Mouse (Mus musculus): ENCODE measurements around the gene Gzmk. TPM values are rescaled to one million over a fixed set of nuclear protein-coding genes. Genes with fewer than 3 reads are reported as not detected.
"Not testable (repeated sequence)": the region's sequence is repeated elsewhere in the genome, so short reads cannot be mapped to it uniquely, and the experiment has no call there.

Gene Gzmk
- total RNA-seq (2018; cell fraction: chromatin; rRNA removed) = not detected
- total RNA-seq (2018; cell fraction: cytosol; rRNA removed) = not detected
- not detected for total RNA-seq (2018; cell fraction: nucleus; rRNA removed)
- polyA plus RNA-seq (2018) = not detected in 3 replicates

- WGBS (ENCODE audit: missing documents) = 80% methylated on average over 7 of the region's 7 CpGs
- H3K79me2 ChIP-seq (ENCODE audit: inconsistent target) = no peaks in the 10 kb centered on the region
- H3K27ac ChIP-seq = no peak within 1 kb of the TSS
- H3K36me3 ChIP-seq (ENCODE audit: inconsistent target) = no peaks in the 10 kb centered on the region
- no peak within 1 kb of the TSS for H3K4me3 ChIP-seq (ENCODE audit: inconsistent target)
Observed at GRCm38 (mm10) chr13:113225811-113226210, at the start of gene Gzmk. Gene Gzmk (minus strand): TSS chr13:113225908.

DNA sequence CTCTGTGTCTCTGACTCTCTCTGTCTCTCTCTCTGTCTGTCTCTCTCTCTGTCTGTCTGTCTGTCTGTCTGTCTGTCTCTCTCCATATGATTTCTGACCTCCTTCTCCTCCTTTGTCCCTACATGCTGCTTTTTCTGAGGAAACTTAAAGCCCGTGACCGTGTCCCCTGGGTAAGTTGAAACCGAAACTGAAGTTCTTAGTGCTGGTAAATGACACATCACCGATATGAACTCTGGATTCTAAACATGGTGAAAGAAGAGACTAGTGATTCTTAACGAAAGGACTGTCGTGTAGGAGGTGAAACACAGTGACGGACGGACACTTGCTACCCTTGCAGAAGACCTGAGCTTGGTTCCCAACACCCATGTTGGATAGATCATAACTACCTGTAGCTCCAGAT, 45.5 kb upstream of the Gzmk start:
- no peak overlapping the region for H3K4me3 ChIP-seq (ENCODE audit: inconsistent target)
- no peak overlapping the region for H3K27ac ChIP-seq
- H3K36me3 ChIP-seq (ENCODE audit: inconsistent target) = no peaks in the 10 kb centered on the region
- WGBS (ENCODE audit: missing documents) = 78% methylated on average over 8 of the region's 8 CpGs
- H3K79me2 ChIP-seq (ENCODE audit: inconsistent target) = no peaks in the 10 kb centered on the region

GRCm38 (mm10) chr13:113269777-113270776, 44.4 kb upstream of the Gzmk start:
- no peaks in the 10 kb centered on the region for H3K79me2 ChIP-seq (ENCODE audit: inconsistent target)

GRCm38 (mm10) chr13:113267204-113267603, 41.5 kb upstream of the Gzmk start:
- no peak overlapping the region for H3K27ac ChIP-seq
- H3K36me3 ChIP-seq (ENCODE audit: inconsistent target) = no peaks in the 10 kb centered on the region
- H3K4me3 ChIP-seq (ENCODE audit: inconsistent target) = no peak overlapping the region
- 0% methylated on average over 3 of the region's 3 CpGs for WGBS (ENCODE audit: missing documents)
- H3K79me2 ChIP-seq (ENCODE audit: inconsistent target) = no peaks in the 10 kb centered on the region

More at GRCm38 (mm10) chr13:113269777-113270776, 44.4 kb upstream of the Gzmk start:
- Histone ChIP-seq H3K27ac (no peak overlapping the region), H3K4me3 (ENCODE audit: inconsistent target) (no peak overlapping the region), H3K36me3 (ENCODE audit: inconsistent target) (no peaks in the 10 kb centered on the region)
- WGBS (ENCODE audit: missing documents) = 65% methylated on average over 16 of the region's 18 CpGs

DNA sequence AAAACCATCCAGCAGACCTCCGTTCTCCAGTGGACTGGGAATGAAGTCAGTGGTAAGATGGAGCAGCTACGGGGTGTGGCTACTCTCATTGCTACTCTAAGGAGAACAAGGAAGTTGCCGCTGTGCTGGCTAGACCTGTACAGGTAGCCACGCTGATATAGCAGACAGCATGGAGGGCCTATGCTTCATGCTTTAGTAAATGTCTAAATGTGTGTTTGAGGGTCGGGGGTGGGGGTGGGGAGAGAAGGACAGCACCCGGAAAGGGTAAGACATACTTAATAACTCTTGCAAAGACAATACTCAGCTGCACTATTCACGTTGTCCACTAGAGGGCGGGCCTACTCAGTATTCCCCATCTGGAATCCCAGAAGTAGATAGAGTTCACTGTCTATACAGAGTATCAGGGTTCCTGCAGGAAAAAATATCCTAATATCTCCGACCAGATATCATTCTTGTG, 40.8 kb upstream of the Gzmk start:
- no peak overlapping the region for H3K27ac ChIP-seq
- 13% methylated on average over 9 of the region's 9 CpGs for WGBS (ENCODE audit: missing documents)
- H3K79me2 ChIP-seq (ENCODE audit: inconsistent target) = no peaks in the 10 kb centered on the region
- H3K36me3 ChIP-seq (ENCODE audit: inconsistent target) = no peaks in the 10 kb centered on the region
- no peak overlapping the region for H3K4me3 ChIP-seq (ENCODE audit: inconsistent target)

DNA sequence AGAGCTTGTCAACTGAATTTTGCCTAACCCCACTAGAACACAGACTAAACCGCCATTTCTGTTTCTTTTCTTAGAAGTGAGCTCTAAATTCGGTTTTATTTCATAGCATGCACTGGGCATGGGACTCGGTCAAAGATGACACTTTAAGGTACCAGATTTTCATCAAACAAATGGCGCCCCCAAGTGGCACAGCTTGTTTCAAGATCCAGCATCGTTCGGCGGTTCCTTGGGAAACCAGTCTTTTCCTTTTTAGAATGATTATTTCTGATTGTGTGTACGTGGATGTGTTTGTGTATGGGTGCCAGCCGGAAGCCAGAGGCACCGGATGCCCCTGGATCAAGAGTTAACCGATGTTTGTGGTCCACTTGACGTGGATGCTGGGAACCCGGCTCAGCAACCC, 39.5 kb upstream of the Gzmk start:
- Histone ChIP-seq H3K36me3 (ENCODE audit: inconsistent target) (no peaks in the 10 kb centered on the region), H3K79me2 (ENCODE audit: inconsistent target) (no peaks in the 10 kb centered on the region), H3K27ac (no peak overlapping the region), H3K4me3 (ENCODE audit: inconsistent target) (no peak overlapping the region)
- 16% methylated on average over 13 of the region's 13 CpGs for WGBS (ENCODE audit: missing documents)

DNA sequence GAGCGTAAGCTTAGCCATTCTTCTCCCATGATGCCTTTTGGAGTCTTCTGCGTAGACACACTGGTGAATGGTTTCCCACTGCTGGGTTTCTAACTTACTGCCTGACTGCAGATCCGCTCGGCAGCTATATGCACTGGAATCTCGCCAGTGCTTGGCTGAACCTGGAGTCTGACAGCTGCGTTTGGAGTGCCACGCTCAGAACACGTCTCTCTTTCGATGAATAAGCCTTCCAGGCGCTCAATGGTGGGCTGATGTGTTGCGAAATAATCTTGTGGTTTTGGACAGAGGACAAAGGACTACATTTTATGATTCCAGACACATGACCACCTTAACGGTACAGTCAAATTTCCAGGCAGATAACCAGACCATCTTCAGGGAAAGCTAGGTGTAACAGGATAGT, 37.1 kb upstream of the Gzmk start:
- no peak overlapping the region for H3K27ac ChIP-seq
- no peaks in the 10 kb centered on the region for H3K79me2 ChIP-seq (ENCODE audit: inconsistent target)
- no peaks in the 10 kb centered on the region for H3K36me3 ChIP-seq (ENCODE audit: inconsistent target)
- H3K4me3 ChIP-seq (ENCODE audit: inconsistent target) = no peak overlapping the region
- WGBS (ENCODE audit: missing documents) = 36% methylated on average over 12 of the region's 12 CpGs

GRCm38 (mm10) chr13:113259237-113259636, 33.5 kb upstream of the Gzmk start:
- no peak overlapping the region for H3K4me3 ChIP-seq (ENCODE audit: inconsistent target)
- WGBS (ENCODE audit: missing documents) = 87% methylated on average over 5 of the region's 5 CpGs

GRCm38 (mm10) chr13:113257190-113257589, 31.5 kb upstream of the Gzmk start:
- Histone ChIP-seq H3K27ac (no peak overlapping the region), H3K36me3 (ENCODE audit: inconsistent target) (no peaks in the 10 kb centered on the region), H3K4me3 (ENCODE audit: inconsistent target) (no peak overlapping the region), H3K79me2 (ENCODE audit: inconsistent target) (no peaks in the 10 kb centered on the region)
- 84% methylated on average over 4 of the region's 5 CpGs for WGBS (ENCODE audit: missing documents)

More at GRCm38 (mm10) chr13:113259237-113259636, 33.5 kb upstream of the Gzmk start:
- Histone ChIP-seq H3K36me3 (ENCODE audit: inconsistent target) (no peaks in the 10 kb centered on the region), H3K27ac (no peak overlapping the region), H3K79me2 (ENCODE audit: inconsistent target) (no peaks in the 10 kb centered on the region)

- 83% methylated on average over 2 of the region's 2 CpGs for WGBS (ENCODE audit: missing documents)
- no peaks in the 10 kb centered on the region for H3K79me2 ChIP-seq (ENCODE audit: inconsistent target)
- H3K36me3 ChIP-seq (ENCODE audit: inconsistent target) = no peaks in the 10 kb centered on the region
Observed at GRCm38 (mm10) chr13:113256766-113257165, 31.1 kb upstream of the Gzmk start.

GRCm38 (mm10) chr13:113252580-113252979, 26.9 kb upstream of the Gzmk start:
- not testable (repeated sequence) for H3K4me3 ChIP-seq (ENCODE audit: inconsistent target); H3K27ac ChIP-seq; H3K79me2 ChIP-seq (ENCODE audit: inconsistent target); H3K36me3 ChIP-seq (ENCODE audit: inconsistent target)
- 96% methylated on average over 7 of the region's 7 CpGs for WGBS (ENCODE audit: missing documents)

More at GRCm38 (mm10) chr13:113256766-113257165, 31.1 kb upstream of the Gzmk start:
- Histone ChIP-seq H3K4me3 (ENCODE audit: inconsistent target) (no peak overlapping the region), H3K27ac (no peak overlapping the region)

DNA sequence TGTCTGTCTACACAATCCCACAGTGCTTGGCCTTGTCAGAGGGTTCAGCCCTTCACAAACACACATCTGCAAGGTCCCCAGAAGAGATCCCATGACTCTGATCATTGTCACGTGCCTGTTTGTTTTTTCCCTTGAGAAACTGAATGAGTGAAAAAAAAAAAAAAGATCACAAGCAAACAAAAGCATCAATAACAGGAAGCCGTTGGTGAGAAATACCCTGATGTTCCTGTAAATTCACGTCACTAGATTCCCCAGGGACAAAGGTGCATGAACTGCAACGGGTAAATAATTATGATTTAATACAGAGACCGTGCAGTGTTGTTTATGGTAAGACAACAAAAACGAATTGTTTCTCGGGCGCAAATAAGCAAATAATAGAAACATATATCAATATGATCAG, 19.3 kb upstream of the Gzmk start:
- no peaks in the 10 kb centered on the region for H3K79me2 ChIP-seq (ENCODE audit: inconsistent target)
- 92% methylated on average over 7 of the region's 8 CpGs for WGBS (ENCODE audit: missing documents)
- no peak overlapping the region for H3K4me3 ChIP-seq (ENCODE audit: inconsistent target)
- no peaks in the 10 kb centered on the region for H3K36me3 ChIP-seq (ENCODE audit: inconsistent target)
- H3K27ac ChIP-seq = no peak overlapping the region

DNA sequence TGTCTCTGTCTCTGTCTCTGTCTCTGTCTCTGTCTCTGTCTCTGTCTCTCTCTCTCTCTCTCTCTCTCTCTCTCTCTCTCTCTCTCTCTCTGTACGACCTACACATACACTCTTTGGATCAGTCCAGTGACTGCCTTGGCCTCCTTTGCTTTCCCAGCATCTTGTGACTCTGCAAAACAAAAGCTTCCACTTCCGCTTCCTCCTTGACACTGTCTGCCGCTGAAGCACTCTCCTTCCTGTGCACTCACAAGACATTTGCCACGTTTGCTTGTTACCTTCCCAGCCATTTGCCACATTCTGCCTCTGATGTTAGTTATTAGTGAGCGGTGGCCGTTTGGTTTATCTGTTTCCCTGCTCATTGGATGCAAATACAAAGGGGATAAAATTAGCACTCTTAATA, 16.4 kb upstream of the Gzmk start:
- H3K4me3 ChIP-seq (ENCODE audit: inconsistent target) = no peak overlapping the region
- peak overlapping the region; percentile 28 for H3K27ac ChIP-seq
- no peaks in the 10 kb centered on the region for H3K79me2 ChIP-seq (ENCODE audit: inconsistent target)
- 30% methylated on average over 6 of the region's 6 CpGs for WGBS (ENCODE audit: missing documents)
- H3K36me3 ChIP-seq (ENCODE audit: inconsistent target) = no peaks in the 10 kb centered on the region

- no peaks in the 10 kb centered on the region for H3K36me3 ChIP-seq (ENCODE audit: inconsistent target)
- H3K27ac ChIP-seq = no peak overlapping the region
- no peaks in the 10 kb centered on the region for H3K79me2 ChIP-seq (ENCODE audit: inconsistent target)
- H3K4me3 ChIP-seq (ENCODE audit: inconsistent target) = no peak overlapping the region
- WGBS (ENCODE audit: missing documents) = 73% methylated on average over 15 of the region's 17 CpGs
Observed at GRCm38 (mm10) chr13:113227666-113228463, 2.2 kb upstream of the Gzmk start.

Measured in macrophage (primary cell).